Mouse (Mus musculus) small intestine, adult 10 weeks (tissue): Measurements from ENCODE around the gene Zan. TPM values are rescaled to one million over a fixed set of nuclear protein-coding genes. Genes with fewer than 3 reads are reported as not detected.

Experiments
- polyA plus RNA-seq: library from polyadenylated mRNA; stranded (reverse); fragments of 350-450 nt; fragmentation: Illumina TruSeq; extraction: RNeasy Lipid Tissue Mini Kit (QIAGEN cat#74804); gene quantifications from one replicate; pipeline ENCODE4 v1.2.3, GENCODE M21; 2014; ENCODE audit warnings: low replicate concordance

Gene Zan
- 0.19 TPM for polyA plus RNA-seq

GRCm38 (mm10) chr5:137476964-137477363 is at the start of gene Zan:
Gene Zan, minus strand, starts transcription at chr5:137477064.

GRCm38 (mm10) chr5:137518436-137518835 is 41.6 kb upstream of the Zan start, which contains the start of gene Gigyf1:
Gene Gigyf1, plus strand, starts transcription at chr5:137518548.

GRCm38 (mm10) chr5:137501709-137502666 is 25.1 kb upstream of the Zan start, which contains the start of gene Pop7:
Gene Pop7, minus strand, starts transcription at chr5:137502518.

GRCm38 (mm10) chr5:137349384-137350204 is 127.3 kb downstream of the Zan start, which contains the start of gene Ephb4:
Gene Ephb4, plus strand, starts transcription at chr5:137350109.

GRCm38 (mm10) chr5:137333512-137334174 is 143.2 kb downstream of the Zan start, which contains the start of gene Slc12a9:
Gene Slc12a9, minus strand, starts transcription at chr5:137333597.

Other genes starting within 250 kb of the Zan start
- gene Ache, start 189.5 kb downstream of the Zan start, polyA plus RNA-seq, result not detected
- 1.9 TPM for gene Ufsp1, start 182.4 kb downstream of the Zan start, polyA plus RNA-seq
- gene Srrt, start 169.4 kb downstream of the Zan start, polyA plus RNA-seq, result 15.2 TPM
- gene Trip6, start 162.7 kb downstream of the Zan start, polyA plus RNA-seq, result not detected
- 0.33 TPM for gene Slc12a9, start 143.5 kb downstream of the Zan start, polyA plus RNA-seq
- 4.2 TPM for gene Ephb4, start 127.0 kb downstream of the Zan start, polyA plus RNA-seq
- gene Pop7, start 25.5 kb upstream of the Zan start, polyA plus RNA-seq, result not detected
- 0.97 TPM for gene Gigyf1, start 41.5 kb upstream of the Zan start, polyA plus RNA-seq
- gene Epo, start 56.2 kb upstream of the Zan start, polyA plus RNA-seq, result not detected
- gene Gnb2, start 56.4 kb upstream of the Zan start, polyA plus RNA-seq, result 1.5 TPM
- gene Actl6b, start 76.5 kb upstream of the Zan start, polyA plus RNA-seq, result not detected
- not detected for gene Tfr2, start 92.8 kb upstream of the Zan start, polyA plus RNA-seq
- not detected for gene Mospd3, start 124.0 kb upstream of the Zan start, polyA plus RNA-seq
- 1.5 TPM for gene Pcolce, start 136.7 kb upstream of the Zan start, polyA plus RNA-seq
- not detected for gene Fbxo24, start 151.9 kb upstream of the Zan start, polyA plus RNA-seq
- gene Lrch4, start 152.1 kb upstream of the Zan start, polyA plus RNA-seq, result 0.30 TPM
- gene Gm20605, start 152.1 kb upstream of the Zan start, polyA plus RNA-seq, result not detected
- not detected for gene Sap25, start 164.3 kb upstream of the Zan start, polyA plus RNA-seq
- gene Irs3, start 168.7 kb upstream of the Zan start, polyA plus RNA-seq, result not detected
- 2.0 TPM for gene Agfg2, start 207.7 kb upstream of the Zan start, polyA plus RNA-seq